Mouse (Mus musculus) liver, adult (tissue): Measurements from ENCODE around the gene Cobll1.
A peak's percentile ranks its signal among the peaks of the same experiment; 100 is the strongest.

ENCODE experiments used
- GATA4 ChIP-seq: IDR thresholded peaks from 2 replicates; pipeline ENCODE4 v1.6.1; 2014; ENCODE audit warnings: mild to moderate bottlenecking, low read length; ENCODE audit not compliant: insufficient replicate concordance

Gene Cobll1

DNA sequence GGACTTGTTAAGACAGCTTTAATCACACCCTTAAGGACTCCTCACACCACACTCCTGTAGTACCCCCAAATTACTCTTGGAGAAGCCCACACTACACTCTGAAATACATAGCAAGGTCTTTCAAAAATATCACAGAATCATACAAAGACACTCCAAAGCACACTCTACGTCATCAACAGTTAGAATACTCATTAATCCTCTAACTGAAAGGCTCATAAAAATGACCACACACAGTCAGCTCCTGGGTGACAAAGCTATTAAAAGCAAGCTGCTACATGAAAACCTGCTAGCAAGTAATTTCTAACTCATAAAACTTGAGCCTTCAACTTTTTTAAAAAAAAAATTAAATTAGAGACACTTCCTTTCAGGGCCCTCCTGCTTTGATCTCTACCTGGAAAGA, 91.8 kb downstream of the Cobll1 start:
- no peak for TF ChIP-seq GATA4

DNA sequence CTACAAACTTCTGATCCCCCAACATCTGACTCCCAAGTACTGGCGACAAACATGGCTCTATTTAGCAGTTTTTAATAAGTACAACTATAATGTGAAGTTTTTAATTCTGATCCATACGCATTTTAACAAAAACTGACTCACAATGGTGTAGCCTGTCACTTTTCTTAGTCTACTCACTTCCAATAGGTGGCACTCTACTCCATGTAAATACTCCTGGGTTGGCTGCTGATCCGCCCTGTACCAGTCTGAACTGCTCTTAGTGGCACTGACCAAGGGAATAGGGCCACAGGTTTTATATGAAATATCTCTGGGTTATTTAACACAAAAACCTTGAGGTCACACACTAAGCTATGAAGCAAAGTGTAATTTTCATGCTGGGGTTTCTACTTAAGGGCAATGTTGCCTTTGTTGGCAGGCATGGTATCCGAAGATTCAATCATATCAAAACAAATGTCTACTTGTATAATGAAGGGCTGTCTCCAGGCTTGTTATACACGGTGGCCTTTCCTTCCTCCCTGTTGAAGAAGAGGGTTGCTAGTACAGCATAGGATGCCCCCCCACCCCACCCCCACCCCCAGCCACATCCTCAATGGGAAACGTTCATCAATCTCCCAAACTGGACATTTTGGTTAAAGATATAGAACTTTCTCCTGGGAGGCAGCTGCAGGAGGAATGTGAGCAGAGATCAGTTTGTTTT, 93.6 kb downstream of the Cobll1 start:
- no peak for TF ChIP-seq GATA4

DNA sequence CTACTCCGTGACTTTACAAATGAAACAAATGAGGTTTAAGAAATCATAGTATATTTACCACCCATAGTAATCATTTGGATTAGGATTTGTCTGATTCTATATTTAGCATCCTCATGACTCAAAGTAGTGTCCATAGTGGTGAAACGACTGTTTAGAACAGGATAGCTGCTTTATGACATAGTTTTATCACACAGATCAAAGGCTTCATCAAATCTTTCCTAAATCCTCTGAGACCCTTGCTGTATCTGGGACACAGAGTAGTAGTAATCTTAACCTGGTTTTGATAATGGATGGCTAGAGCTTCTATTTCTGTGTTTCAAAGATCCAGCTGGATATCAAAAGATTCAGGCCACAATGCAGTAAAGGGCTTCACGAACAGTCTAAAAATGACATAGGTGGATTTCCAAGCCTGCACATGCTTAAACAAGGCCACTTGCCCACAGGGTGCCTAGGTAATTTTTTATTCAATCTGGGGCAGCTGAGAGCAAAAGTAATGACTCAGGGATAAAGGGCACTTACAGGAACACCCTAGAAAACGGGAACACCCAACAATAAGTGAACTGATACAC, 98.0 kb downstream of the Cobll1 start:
- TF ChIP-seq GATA4, result no peak

- no peak for TF ChIP-seq GATA4
Observed at GRCm38 (mm10) chr2:65140330-65140922, 98.8 kb downstream of the Cobll1 start.

GRCm38 (mm10) chr2:65139606-65140329, 99.4 kb downstream of the Cobll1 start:
- TF ChIP-seq GATA4, result no peak

DNA sequence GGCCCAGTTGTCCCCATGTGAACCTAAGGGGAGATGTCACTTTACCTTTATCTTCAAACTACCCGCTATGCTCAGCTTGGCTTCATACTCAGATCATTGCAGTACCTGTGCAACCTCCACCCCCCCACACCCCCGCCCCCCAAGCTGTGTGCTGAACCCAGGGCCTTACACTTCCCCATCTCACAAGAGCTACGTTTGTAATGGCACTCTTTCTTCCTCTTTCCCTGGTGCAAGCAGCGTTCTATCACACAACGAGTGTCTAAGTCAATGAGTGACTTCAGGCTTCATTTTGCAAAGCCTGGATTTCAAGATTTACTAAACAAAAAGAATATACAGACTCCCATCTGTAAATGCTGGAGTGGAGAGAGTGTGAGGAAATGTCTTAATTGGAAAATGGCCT, 100.2 kb downstream of the Cobll1 start:
- TF ChIP-seq GATA4, result no peak

- no peak for TF ChIP-seq GATA4
Observed at GRCm38 (mm10) chr2:65126141-65126783, 112.9 kb downstream of the Cobll1 start.

DNA sequence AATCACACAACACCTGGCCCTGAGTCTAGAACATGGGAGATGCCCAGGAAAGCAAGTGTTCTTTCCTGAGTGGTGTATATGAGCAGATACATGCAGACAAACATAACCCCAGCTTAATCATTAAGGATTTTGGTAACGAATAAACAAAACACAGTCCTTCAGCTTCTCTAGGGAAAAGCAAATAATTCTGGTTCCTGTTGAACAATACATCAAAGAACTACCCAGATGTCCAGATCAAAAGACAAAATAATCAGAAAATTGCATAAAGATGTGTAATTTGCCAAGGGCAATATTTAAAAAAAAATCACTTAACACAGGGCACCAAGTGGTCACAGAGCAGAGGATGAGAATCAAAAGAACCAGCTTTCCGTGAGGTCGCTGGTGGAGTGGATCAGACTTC, 115.5 kb downstream of the Cobll1 start:
- TF ChIP-seq GATA4, result peak; percentile 53; the same call in 1 of the 2 replicates

DNA sequence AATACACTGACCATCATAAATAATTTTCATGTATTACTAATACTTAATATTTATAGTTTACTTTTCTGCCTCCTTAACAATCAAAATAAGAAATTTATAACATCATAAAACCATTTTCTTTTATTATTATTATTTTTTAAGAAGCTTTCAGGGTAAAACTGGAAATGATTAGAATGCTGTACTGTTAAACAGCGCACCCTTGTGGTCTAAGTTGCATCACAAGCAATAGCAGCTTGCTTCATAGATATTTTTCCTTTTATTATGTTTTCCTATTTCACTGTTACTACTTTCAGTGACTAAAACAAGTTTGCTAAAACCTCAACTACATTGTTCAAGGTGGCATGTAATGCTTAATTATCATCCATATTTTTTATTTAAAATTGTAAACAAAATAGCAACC, 117.8 kb downstream of the Cobll1 start:
- TF ChIP-seq GATA4, result no peak

- no peak for TF ChIP-seq GATA4
Observed at GRCm38 (mm10) chr2:65121012-65121411, 118.2 kb downstream of the Cobll1 start.

DNA sequence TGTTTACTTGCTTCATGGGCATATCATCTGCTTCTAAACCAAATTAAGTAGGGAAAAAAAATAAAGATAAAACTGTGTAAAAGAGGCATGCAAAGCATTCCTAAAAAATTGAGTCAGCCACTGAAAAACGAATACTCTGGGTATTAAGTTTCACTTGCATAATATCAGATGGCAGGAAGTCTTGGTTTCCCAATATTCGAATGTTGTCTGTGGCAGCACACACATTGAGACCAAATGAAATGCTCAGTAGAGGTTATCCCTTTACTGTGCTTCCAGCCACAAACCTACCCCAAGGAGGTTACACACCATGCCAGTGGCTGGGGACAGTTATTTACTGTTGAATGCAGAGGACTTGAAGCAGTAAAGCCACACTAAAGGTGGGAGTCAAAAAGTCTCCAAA, 119.1 kb downstream of the Cobll1 start:
- TF ChIP-seq GATA4, result no peak

DNA sequence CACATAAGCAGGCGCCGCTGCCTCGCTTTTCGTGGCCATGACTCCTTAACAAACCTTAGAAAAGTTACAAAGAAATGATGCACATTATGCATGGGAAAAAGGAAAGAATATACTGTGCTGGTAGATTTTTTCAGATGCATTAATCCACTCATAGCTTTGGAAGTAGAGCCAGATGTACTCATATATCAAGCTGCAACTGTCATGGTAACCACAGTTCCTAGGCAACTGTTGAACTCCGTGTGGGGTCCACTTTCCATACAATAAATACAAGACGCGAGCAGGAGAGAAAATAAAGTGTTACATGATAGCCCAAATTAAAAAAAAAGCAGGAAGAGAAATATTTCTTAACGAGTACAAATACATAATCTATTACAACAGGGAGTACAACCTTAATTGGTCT, 119.5 kb downstream of the Cobll1 start:
- TF ChIP-seq GATA4, result no peak

- no peak for TF ChIP-seq GATA4
Observed at GRCm38 (mm10) chr2:65119076-65119475, 120.1 kb downstream of the Cobll1 start.

DNA sequence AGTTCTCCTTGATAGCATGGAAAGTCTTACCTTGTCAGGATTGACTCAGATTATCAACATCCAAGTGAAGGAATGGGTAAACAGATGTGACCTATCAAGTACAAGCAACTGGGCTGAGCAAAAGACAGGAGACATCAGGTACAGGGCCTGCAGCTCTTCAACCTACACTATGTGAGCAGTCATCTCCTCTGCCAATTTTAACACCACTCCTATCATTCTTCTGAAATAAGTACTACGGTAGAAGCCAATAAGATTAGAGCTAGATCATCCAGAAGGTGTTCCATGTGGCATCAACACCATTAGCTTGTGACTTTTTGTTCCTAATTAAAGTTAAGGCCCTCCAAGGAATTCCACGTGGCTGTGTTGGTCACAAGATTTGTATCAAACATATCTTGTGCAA, 121.3 kb downstream of the Cobll1 start:
- no peak for TF ChIP-seq GATA4

GRCm38 (mm10) chr2:65116428-65117125, 122.6 kb downstream of the Cobll1 start:
- no peak for TF ChIP-seq GATA4

DNA sequence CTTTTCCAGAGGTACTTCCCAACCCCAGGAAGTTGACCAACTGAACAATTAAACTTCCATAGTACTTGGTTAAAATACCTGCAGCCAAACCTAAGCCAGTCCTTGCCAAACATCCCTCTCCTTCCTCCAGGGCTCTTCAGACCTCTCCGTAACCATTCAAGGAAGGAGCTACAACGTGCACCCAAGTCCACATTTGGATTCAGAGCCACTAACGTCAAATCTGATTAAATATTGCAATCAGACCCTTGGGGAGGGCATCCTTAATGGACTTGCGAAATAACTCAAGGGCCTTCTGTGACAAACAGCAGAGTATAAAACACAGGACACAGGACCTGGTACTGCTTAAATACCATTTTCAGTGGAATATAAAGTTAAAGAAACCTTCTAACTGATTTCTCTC, 126.0 kb downstream of the Cobll1 start:
- TF ChIP-seq GATA4, result no peak

DNA sequence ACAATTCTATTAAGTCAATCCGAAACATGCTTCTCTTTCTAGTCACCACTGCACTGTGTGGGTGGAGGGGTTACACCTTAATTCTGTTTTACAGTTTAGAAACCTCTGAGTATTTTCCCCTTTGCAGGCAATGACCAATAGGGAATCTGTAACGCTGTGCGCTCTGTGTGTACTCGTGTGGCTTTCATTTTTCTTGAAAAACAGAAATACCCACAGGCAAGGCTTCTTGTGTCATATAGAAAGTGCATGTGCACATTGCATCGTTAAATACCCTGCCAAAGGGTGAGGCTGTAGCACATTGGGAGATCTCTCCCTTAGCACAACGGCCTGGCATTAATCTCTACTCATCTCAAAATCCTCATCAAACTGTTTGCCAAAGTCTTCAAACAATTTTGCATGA, 134.6 kb downstream of the Cobll1 start:
- TF ChIP-seq GATA4, result no peak
